Comparison of ENCODE assay signal across 27 mouse cellular contexts in the genomic region with DNA sequence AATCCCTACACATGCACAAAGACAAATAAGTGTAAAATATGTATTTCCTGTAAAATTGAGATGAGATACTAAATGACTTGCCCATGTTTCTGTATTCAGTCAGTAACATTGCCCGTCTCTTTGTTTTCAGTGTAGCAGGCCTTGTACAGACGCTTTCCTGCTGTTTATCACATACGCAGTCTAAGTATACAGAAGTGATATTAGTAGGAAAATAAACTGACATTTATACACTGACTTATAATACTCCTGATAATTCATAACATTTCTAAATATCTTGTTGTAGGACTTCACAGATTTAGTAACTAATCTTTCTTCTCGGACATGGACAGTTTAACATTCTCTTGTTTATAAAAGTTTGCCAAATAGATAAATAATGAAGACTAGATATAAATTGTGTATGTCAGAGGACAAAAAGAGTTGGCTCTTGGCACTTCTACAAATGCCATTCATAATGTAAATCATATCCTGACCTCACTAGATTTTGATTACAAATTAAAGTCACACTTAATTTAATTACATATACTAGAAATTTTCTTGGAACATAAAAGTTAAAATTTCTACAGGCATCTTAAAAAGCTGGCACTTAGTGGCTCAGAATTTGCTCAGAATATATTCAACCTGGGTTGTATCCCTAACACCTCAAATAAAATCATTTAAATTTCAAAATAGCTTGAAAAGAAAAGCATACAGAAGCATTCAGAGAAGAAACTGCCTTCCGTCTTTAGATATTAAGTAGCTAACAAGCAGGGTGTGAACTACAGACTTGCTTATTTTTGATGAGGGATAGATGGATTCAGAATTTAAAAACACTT.
"Had no signal": no experiment of that assay in that cellular context is flagged by ENCODE, and none has a peak within 500 bp of the region (broad histone marks: within the 10 kb centered on the region; RNA-seq: fewer than 3 reads in every experiment).

No protein-coding gene starts in this region.

- H3K9ac ChIP-seq: embryonic facial prominence, embryonic 12.5 days; embryonic facial prominence, embryonic 13.5 days; embryonic facial prominence, embryonic 15.5 days; forebrain, embryonic 12.5 days; forebrain, embryonic 13.5 days; forebrain, embryonic 15.5 days; forebrain, postnatal 0 days had no signal

- H3K4me2 ChIP-seq: embryonic facial prominence, embryonic 12.5 days; embryonic facial prominence, embryonic 13.5 days; embryonic facial prominence, embryonic 15.5 days; forebrain, embryonic 12.5 days; forebrain, embryonic 13.5 days; forebrain, embryonic 15.5 days had no signal

- H3K4me1 ChIP-seq: embryonic facial prominence, embryonic 10.5 days; embryonic facial prominence, embryonic 12.5 days; embryonic facial prominence, embryonic 13.5 days; embryonic facial prominence, embryonic 15.5 days; forebrain, embryonic 10.5 days; forebrain, embryonic 12.5 days; forebrain, embryonic 13.5 days; forebrain, embryonic 15.5 days had no signal

- ATAC-seq: forebrain, embryonic 13.5 days; forebrain, embryonic 14.5 days; forebrain, embryonic 15.5 days; forebrain, embryonic 16.5 days; forebrain, postnatal 0 days had no signal

- H3K27ac ChIP-seq: embryonic facial prominence, embryonic 10.5 days; embryonic facial prominence, embryonic 12.5 days; embryonic facial prominence, embryonic 13.5 days; embryonic facial prominence, embryonic 15.5 days; forebrain, embryonic 10.5 days; forebrain, embryonic 12.5 days; forebrain, embryonic 13.5 days; forebrain, embryonic 15.5 days; gastrocnemius, adult 2 months had no signal

- H3K27me3 ChIP-seq: embryonic facial prominence, embryonic 12.5 days; embryonic facial prominence, embryonic 13.5 days; embryonic facial prominence, embryonic 15.5 days; forebrain, embryonic 12.5 days; forebrain, embryonic 13.5 days; forebrain, embryonic 15.5 days had no signal

- H3K9me3 ChIP-seq: embryonic facial prominence, embryonic 12.5 days; embryonic facial prominence, embryonic 13.5 days; embryonic facial prominence, embryonic 15.5 days; forebrain, embryonic 10.5 days; forebrain, embryonic 12.5 days; forebrain, embryonic 13.5 days; forebrain, embryonic 15.5 days had no signal

- H3K4me3 ChIP-seq: embryonic facial prominence, embryonic 10.5 days; embryonic facial prominence, embryonic 12.5 days; embryonic facial prominence, embryonic 13.5 days; embryonic facial prominence, embryonic 15.5 days; erythroblast, embryonic 14.5 days; forebrain, embryonic 10.5 days; forebrain, embryonic 12.5 days; forebrain, embryonic 13.5 days; forebrain, embryonic 15.5 days; gastrocnemius, adult 2 months had no signal

- DNase-seq: cerebellum, adult 2 months; cerebellum, adult 8-10 months; cerebellum, adult 9-10 months; cerebellum, adult 9-11 months; cerebellum, postnatal 10 days; cerebellum, postnatal 14 days; cerebellum, postnatal 25 days; cerebellum, postnatal 36 days; embryo, embryonic 11 days; forebrain, postnatal 0 days; gastrocnemius, adult 2 months; gastrocnemius, postnatal 10 days; gastrocnemius, postnatal 14 days; gastrocnemius, postnatal 25 days; gastrocnemius, postnatal 36 days; heart, adult 18-20 months had no signal
